Mouse (Mus musculus) forebrain, embryonic 13.5 days (tissue): ENCODE results near the gene Ergic1. TPM values are rescaled to one million over a fixed set of nuclear protein-coding genes. Genes with fewer than 3 reads are reported as not detected.

Source experiments
- microRNA-seq: library from miRNA; unstranded; fragments of <30 nt; microRNA quantifications from one replicate; pipeline ENCODE4, GENCODE M21; 2016
- polyA plus RNA-seq: library from polyadenylated mRNA; unstranded; fragments of >200 nt; fragmentation: Nextera tagmentation; extraction: Ambion mirVana; gene quantifications from 2 replicates; pipeline ENCODE4 v1.2.1, GENCODE M21; 2015

The Ergic1 gene
- polyA plus RNA-seq, 1 experiment from 2014 or later: 95.9 TPM

Small RNA genes lying within 50 kb of the gene (microRNA-seq; reads per million reads assigned to microRNA genes)
- not detected for gene Gm22420

Other genes with a start within 250 kb of the Ergic1 start
- gene Neurl1b, start 146.7 kb upstream of the Ergic1 start, polyA plus RNA-seq: 1.2 and 1.7 TPM in 2 replicates
- 39.4 and 40.2 TPM in 2 replicates for gene Dusp1, start 639 bp downstream of the Ergic1 start, polyA plus RNA-seq
- 139 and 144 TPM in 2 replicates for gene Atp6v0e, start 101.7 kb downstream of the Ergic1 start, polyA plus RNA-seq
- 11.1 and 13.8 TPM in 2 replicates for gene Crebrf, start 154.2 kb downstream of the Ergic1 start, polyA plus RNA-seq
- gene Bnip1, start 219.6 kb downstream of the Ergic1 start, polyA plus RNA-seq: 50.6 and 59.0 TPM in 2 replicates